Mouse (Mus musculus): ENCODE measurements at regions not wholly inside any gene's neighbourhood (a gene's known extent, or its start where the extent isn't known, plus 50 kb on each side); places are given as distances from the start of the nearest gene placed in this dataset.

DNA sequence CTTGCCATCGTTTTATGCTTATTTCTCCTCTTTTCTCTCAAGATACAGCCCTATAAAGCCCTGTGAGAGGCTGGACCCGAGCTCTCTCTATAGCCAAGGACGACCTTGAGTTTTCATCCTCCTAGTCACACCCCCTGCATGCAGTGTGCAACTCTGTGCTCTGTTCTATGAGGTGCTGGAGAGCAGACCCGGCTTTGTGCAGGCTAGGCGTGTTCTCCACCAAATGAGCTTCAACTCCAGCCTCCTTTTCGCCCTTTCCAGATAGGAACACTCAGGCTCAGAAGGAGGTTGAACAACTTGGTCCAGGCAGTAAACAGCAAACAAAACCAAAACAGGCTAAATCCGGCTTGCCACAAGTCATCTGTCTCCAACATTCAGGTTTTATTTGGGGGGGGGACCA, 67.8 kb upstream of the Acbd6 start:
- Histone ChIP-seq H3K27me3 (replicated peaks; ENCODE audit: control insufficient read depth, insufficient read depth, low read length) (no peaks in the 10 kb centered on the region), H3K4me1 (ENCODE audit: control insufficient read depth, insufficient read depth, low read length) (no peaks in the 10 kb centered on the region), H3K36me3 (ENCODE audit: control insufficient read depth, insufficient read depth, low read length) (no peaks in the 10 kb centered on the region), H3K9me3 (ENCODE audit: control insufficient read depth, low read length) (no peaks in the 10 kb centered on the region), H3K4me3 (ENCODE audit: low read length) (no peak overlapping the region), H3K4me2 (ENCODE audit: low read depth, low read length) (no peak overlapping the region), H3K9ac (ENCODE audit: low read depth, low read length) (no peak overlapping the region), H3K27ac (ENCODE audit: low read length) (no peak overlapping the region)
- ATAC-seq, result no peak
- 69% methylated on average over 7 of the region's 7 CpGs for WGBS

DNA sequence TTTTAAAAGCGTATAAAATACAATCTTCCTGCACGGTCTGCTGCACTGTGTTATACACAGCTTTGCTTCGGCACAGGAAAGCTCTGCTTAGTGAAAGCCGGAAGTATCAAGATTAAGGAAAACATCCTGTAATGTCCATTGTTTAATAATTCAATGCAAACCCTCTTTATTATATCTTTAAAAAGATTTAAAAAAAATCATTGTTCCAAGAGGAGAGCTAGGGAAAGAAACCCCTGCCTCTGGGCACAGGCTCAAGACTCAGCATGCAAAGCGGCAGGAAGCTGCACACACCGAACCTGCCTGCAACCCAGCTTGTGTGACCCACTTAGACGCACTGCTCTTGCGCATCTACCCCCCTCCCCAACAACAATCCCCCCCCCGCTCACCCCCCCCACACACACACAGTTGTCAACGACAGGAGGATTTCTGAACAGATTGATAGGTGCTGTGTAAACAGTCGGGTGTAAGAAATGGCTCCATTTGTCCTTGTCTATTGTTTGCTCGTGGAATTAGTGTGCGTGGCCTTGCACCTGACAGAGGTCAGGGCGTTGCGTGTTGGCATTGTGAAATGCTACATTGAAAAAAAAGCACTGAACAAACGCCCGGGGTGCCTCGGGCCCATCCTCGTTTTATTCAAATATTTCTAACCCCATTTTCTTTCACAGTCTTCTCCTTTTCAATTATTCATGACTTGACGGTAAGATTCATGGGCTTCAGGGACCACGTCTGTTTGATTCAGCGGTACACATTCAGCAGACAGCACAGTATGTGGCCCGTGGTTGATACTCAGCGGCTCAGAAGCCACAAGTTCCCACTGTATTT, 66.5 kb upstream of the Acbd6 start:
- no peaks in the 10 kb centered on the region for H3K36me3 ChIP-seq (ENCODE audit: control insufficient read depth, insufficient read depth, low read length)
- peak overlapping the region; percentile 10 for H3K4me2 ChIP-seq (ENCODE audit: low read depth, low read length)
- no peak overlapping the region for H3K4me3 ChIP-seq (ENCODE audit: low read length)
- no peaks in the 10 kb centered on the region for H3K27me3 ChIP-seq (replicated peaks; ENCODE audit: control insufficient read depth, insufficient read depth, low read length)
- H3K9ac ChIP-seq (ENCODE audit: low read depth, low read length), result peak overlapping the region; percentile 42; the same call in 1 of the 2 replicates
- ATAC-seq, result peak; percentile 55; the same call in 1 of the 2 replicates
- WGBS, result 34% methylated on average over 24 of the region's 24 CpGs
- no peak overlapping the region for H3K27ac ChIP-seq (ENCODE audit: low read length)
- H3K9me3 ChIP-seq (ENCODE audit: control insufficient read depth, low read length), result no peaks in the 10 kb centered on the region
- H3K4me1 ChIP-seq (ENCODE audit: control insufficient read depth, insufficient read depth, low read length), result no peaks in the 10 kb centered on the region

DNA sequence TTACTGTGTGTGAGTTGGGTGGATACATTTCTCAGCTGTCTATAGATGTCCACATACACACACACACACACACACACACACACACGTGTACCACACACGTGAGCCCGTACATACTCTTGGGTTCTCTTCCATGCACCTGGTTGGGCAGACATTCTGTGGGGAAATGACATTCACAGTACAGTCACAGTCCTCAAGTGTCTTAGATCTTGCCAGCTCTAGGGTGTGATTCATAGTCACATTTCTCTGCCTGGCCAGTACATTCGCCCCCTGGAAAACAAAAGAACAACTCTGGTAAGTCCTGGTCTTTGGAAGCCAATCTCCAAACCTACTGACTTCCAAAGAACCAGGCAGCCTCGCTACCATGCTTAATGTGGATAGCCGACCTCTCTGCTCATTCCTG, 64.6 kb upstream of the Acbd6 start:
- Histone ChIP-seq H3K9me3 (ENCODE audit: control insufficient read depth, low read length) (no peaks in the 10 kb centered on the region), H3K4me1 (ENCODE audit: control insufficient read depth, insufficient read depth, low read length) (no peaks in the 10 kb centered on the region), H3K9ac (ENCODE audit: low read depth, low read length) (no peak overlapping the region), H3K36me3 (ENCODE audit: control insufficient read depth, insufficient read depth, low read length) (no peaks in the 10 kb centered on the region), H3K27me3 (replicated peaks; ENCODE audit: control insufficient read depth, insufficient read depth, low read length) (no peaks in the 10 kb centered on the region), H3K27ac (ENCODE audit: low read length) (no peak overlapping the region), H3K4me2 (ENCODE audit: low read depth, low read length) (no peak overlapping the region), H3K4me3 (ENCODE audit: low read length) (no peak overlapping the region)
- 86% methylated on average over 6 of the region's 6 CpGs for WGBS
- no peak for ATAC-seq

DNA sequence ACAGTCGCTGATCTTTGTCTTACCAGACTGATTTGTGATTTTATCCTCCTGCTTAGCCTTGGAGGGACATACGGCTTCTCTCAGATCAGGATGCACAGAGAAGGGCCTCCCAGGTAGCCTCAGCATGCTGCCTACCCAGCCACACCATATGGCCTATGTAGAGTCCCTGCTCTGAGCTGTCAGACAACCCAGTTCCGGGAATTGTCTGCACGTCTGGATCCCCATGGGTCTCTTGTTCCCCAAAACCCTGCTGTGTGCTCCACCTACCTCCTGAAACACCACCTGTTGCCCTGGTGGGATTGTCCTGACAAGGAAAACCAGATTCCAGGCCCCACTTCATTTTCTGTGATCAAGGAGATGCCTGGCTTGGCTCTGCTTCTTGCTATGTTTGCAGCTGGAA, 64.1 kb upstream of the Acbd6 start:
- Histone ChIP-seq H3K9me3 (ENCODE audit: control insufficient read depth, low read length) (no peaks in the 10 kb centered on the region), H3K9ac (ENCODE audit: low read depth, low read length) (no peak overlapping the region), H3K36me3 (ENCODE audit: control insufficient read depth, insufficient read depth, low read length) (no peaks in the 10 kb centered on the region), H3K27me3 (replicated peaks; ENCODE audit: control insufficient read depth, insufficient read depth, low read length) (no peaks in the 10 kb centered on the region), H3K4me3 (ENCODE audit: low read length) (no peak overlapping the region), H3K27ac (ENCODE audit: low read length) (no peak overlapping the region), H3K4me1 (ENCODE audit: control insufficient read depth, insufficient read depth, low read length) (no peaks in the 10 kb centered on the region), H3K4me2 (ENCODE audit: low read depth, low read length) (no peak overlapping the region)
- WGBS, result 69% methylated on average over 4 of the region's 4 CpGs
- no peak for ATAC-seq

DNA sequence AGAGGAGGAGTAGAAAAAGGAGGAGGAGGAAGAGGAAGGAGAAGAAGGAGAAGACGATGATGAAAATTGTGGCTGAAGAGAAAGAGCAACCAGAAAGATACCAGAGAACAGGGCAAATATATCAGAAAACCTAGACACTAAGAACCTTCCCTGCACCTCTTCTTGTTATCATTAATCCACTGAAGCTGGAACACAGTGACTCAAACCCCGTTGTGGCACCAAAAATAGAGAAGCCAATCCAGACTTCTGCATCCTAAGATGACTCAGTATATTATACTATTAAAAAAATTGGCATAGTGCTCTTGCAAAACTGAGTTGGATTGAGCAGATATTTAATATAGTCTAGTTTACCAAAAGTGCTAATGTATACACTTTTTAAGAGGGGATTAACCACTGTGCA, 63.6 kb upstream of the Acbd6 start:
- no peak overlapping the region for H3K27ac ChIP-seq (ENCODE audit: low read length)
- H3K4me3 ChIP-seq (ENCODE audit: low read length), result no peak overlapping the region
- H3K9ac ChIP-seq (ENCODE audit: low read depth, low read length), result no peak overlapping the region
- ATAC-seq, result no peak
- no peaks in the 10 kb centered on the region for H3K36me3 ChIP-seq (ENCODE audit: control insufficient read depth, insufficient read depth, low read length)
- no peak overlapping the region for H3K4me2 ChIP-seq (ENCODE audit: low read depth, low read length)
- H3K4me1 ChIP-seq (ENCODE audit: control insufficient read depth, insufficient read depth, low read length), result no peaks in the 10 kb centered on the region
- H3K9me3 ChIP-seq (ENCODE audit: control insufficient read depth, low read length), result no peaks in the 10 kb centered on the region
- 80% methylated on average over 2 of the region's 2 CpGs for WGBS
- no peaks in the 10 kb centered on the region for H3K27me3 ChIP-seq (replicated peaks; ENCODE audit: control insufficient read depth, insufficient read depth, low read length)

DNA sequence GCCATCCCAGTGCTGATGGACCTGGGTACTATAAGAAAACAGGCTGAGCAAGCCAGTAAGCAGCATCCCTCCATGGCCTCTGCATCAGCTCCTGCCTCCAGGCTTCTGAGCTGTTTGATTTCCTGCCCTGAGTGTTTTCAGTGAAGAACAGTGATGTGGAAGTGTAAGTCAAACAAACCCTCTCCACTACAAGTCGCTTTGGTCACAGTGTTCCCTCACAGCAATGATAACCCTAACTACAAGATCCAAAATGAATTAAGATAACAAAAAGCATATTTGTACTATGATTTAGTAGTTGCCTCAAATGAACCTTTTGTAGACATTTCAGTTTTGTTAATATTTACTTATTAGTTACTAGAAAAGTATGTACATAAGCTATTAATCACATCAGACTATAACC, 58.2 kb upstream of the Acbd6 start:
- ATAC-seq, result no peak
- 57% methylated on average over 1 of the region's 1 CpGs for WGBS
- Histone ChIP-seq H3K27ac (ENCODE audit: low read length) (no peak overlapping the region), H3K36me3 (ENCODE audit: control insufficient read depth, insufficient read depth, low read length) (no peaks in the 10 kb centered on the region), H3K9me3 (ENCODE audit: control insufficient read depth, low read length) (no peaks in the 10 kb centered on the region), H3K27me3 (replicated peaks; ENCODE audit: control insufficient read depth, insufficient read depth, low read length) (no peaks in the 10 kb centered on the region), H3K9ac (ENCODE audit: low read depth, low read length) (no peak overlapping the region), H3K4me1 (ENCODE audit: control insufficient read depth, insufficient read depth, low read length) (0 out of 2 replicates have a peak, but pooled peaks cover 2% of the 10 kb centered on the region), H3K4me2 (ENCODE audit: low read depth, low read length) (no peak overlapping the region), H3K4me3 (ENCODE audit: low read length) (no peak overlapping the region)

DNA sequence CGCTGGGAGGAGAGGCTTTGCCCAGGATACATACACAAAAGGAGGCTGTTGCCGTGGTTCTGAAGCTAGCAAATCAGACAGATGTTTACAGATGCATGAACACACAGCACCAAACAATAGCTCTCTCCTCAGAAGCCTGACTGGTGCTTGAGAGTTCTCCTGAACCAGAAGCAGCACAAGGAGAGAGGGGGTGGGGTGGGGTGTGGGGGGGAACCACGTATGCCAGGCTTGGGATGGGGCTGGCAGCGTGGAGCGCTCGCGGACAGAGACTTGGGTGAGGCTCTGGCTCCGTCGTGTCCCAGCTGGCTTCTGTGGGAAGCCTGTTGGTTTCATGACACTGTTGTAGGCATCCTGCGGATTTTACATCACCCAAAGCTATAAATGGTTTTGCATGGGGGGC, 55.1 kb upstream of the Acbd6 start:
- Histone ChIP-seq H3K4me3 (ENCODE audit: low read length) (no peak overlapping the region), H3K4me1 (ENCODE audit: control insufficient read depth, insufficient read depth, low read length) (peaks cover 12% of the 10 kb centered on the region; the same call in 1 of the 2 replicates), H3K9ac (ENCODE audit: low read depth, low read length) (no peak overlapping the region), H3K27me3 (replicated peaks; ENCODE audit: control insufficient read depth, insufficient read depth, low read length) (no peaks in the 10 kb centered on the region), H3K4me2 (ENCODE audit: low read depth, low read length) (no peak overlapping the region), H3K27ac (ENCODE audit: low read length) (no peak overlapping the region), H3K36me3 (ENCODE audit: control insufficient read depth, insufficient read depth, low read length) (no peaks in the 10 kb centered on the region), H3K9me3 (ENCODE audit: control insufficient read depth, low read length) (no peaks in the 10 kb centered on the region)
- no peak for ATAC-seq
- 64% methylated on average over 10 of the region's 10 CpGs for WGBS

DNA sequence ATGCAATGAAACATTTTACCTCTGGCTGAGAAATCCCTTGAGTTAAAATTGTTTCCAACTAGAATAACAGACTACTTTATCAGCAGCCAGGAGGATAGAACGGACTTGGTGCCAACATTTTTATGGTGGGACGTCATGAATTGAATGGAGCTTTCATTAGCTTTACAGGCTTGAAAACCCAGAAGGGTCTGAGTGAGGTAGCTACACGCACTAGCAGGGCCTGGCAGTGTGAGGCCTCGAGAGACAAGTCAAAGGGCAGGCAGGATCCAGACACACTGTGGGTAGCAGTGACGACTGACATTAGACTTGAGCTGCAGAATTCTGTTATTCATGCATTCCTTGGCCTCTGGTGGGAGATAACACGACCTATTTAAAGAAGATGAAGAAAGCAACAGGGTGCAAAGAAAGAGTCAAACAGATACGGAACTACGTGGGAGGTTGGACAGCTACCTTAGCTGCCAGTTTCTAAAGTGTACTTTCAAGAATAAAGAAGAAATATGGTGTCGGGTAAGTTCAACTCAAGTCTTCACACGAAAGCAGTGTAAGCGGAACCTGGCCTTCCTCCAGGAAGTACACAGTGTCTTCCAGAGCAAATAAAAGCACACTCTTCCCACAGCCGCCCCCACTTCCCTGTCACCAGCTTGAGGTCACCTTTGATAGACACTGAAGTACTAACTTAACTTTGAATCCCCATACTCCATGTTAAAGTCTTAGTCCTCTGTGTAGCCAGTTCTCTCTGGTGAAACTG, 53.2 kb upstream of the Acbd6 start:
- Histone ChIP-seq H3K4me1 (ENCODE audit: control insufficient read depth, insufficient read depth, low read length) (peaks cover 12% of the 10 kb centered on the region; the same call in 1 of the 2 replicates), H3K4me3 (ENCODE audit: low read length) (no peak overlapping the region), H3K27me3 (replicated peaks; ENCODE audit: control insufficient read depth, insufficient read depth, low read length) (no peaks in the 10 kb centered on the region), H3K9ac (ENCODE audit: low read depth, low read length) (no peak overlapping the region), H3K27ac (ENCODE audit: low read length) (peak overlapping the region; percentile 45), H3K4me2 (ENCODE audit: low read depth, low read length) (no peak overlapping the region), H3K9me3 (ENCODE audit: control insufficient read depth, low read length) (no peaks in the 10 kb centered on the region), H3K36me3 (ENCODE audit: control insufficient read depth, insufficient read depth, low read length) (no peaks in the 10 kb centered on the region)
- ATAC-seq, result no peak
- WGBS, result 47% methylated on average over 12 of the region's 12 CpGs

DNA sequence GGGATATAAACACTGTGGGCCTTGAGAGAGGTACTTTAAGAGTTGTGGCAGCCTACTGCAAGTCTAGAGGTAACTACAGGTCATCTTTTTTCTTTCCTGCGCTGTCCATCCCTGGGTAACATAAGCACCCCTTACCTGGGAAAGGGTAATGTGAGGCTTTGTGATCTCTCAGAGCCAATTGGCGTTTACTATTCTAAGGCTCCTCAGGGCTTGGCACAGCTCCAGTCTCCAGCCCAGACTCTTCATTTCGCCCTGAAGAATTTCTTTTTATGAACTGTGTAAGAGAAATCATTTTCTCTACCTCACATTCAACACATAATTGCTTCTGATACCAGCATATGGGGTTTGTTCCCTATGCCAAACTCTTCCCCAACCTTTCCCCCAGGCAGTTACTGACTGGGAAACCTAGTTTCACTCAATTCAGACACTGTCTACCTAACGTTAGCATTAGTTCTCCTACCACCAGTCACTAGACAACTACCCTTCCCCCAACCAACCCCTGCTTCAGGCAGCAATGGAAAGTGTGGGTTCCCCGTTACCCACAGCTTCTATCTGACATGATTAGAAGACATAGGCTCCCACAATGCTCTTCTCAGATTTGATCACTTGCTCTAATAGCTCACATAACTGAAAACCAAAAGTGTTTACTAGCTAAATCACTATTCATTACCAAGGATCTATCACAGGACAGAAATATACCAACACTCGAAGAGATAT, 52.4 kb upstream of the Acbd6 start:
- peak overlapping the region; percentile 45; the same call in 1 of the 2 replicates for H3K27ac ChIP-seq (ENCODE audit: low read length)
- peaks cover 12% of the 10 kb centered on the region; the same call in 1 of the 2 replicates for H3K4me1 ChIP-seq (ENCODE audit: control insufficient read depth, insufficient read depth, low read length)
- 68% methylated on average over 6 of the region's 6 CpGs for WGBS
- no peak overlapping the region for H3K4me2 ChIP-seq (ENCODE audit: low read depth, low read length)
- H3K4me3 ChIP-seq (ENCODE audit: low read length), result no peak overlapping the region
- no peaks in the 10 kb centered on the region for H3K27me3 ChIP-seq (replicated peaks; ENCODE audit: control insufficient read depth, insufficient read depth, low read length)
- H3K9me3 ChIP-seq (ENCODE audit: control insufficient read depth, low read length), result no peaks in the 10 kb centered on the region
- H3K36me3 ChIP-seq (ENCODE audit: control insufficient read depth, insufficient read depth, low read length), result no peaks in the 10 kb centered on the region
- ATAC-seq, result no peak
- no peak overlapping the region for H3K9ac ChIP-seq (ENCODE audit: low read depth, low read length)
